Mouse (Mus musculus): ENCODE data around the gene Csmd2. TPM values are rescaled to one million over a fixed set of nuclear protein-coding genes. Genes with fewer than 3 reads are reported as not detected.

The Csmd2 gene
- polyA plus RNA-seq, 1 experiment from 2014 or later = 0.12 TPM

- Histone ChIP-seq H3K27ac (ENCODE audit: low read depth) (peak overlapping the region; percentile 87), H3K9me3 (ENCODE audit: low read depth, low read length) (no peaks in the 10 kb centered on the region)
- no peak for ATAC-seq (ENCODE audit: insufficient read depth)
Measured at GRCm38 (mm10) chr4:128427261-128428030, 439.8 kb downstream of the Csmd2 start.

GRCm38 (mm10) chr4:128428303-128429107, 440.8 kb downstream of the Csmd2 start:
- no peak for TF ChIP-seq CTCF (IDR thresholded peaks at IDR 0.05; ENCODE audit: low read depth)
- Histone ChIP-seq H3K27ac (ENCODE audit: low read depth) (peak overlapping the region; percentile 37; the same call in 1 of the 2 replicates), H3K9me3 (ENCODE audit: low read depth, low read length) (no peaks in the 10 kb centered on the region), H3K27me3 (ENCODE audit: insufficient read depth, low read length) (no peaks in the 10 kb centered on the region), H3K9ac (no peak overlapping the region), H3K4me3 (ENCODE audit: low read depth, low read length) (no peak overlapping the region), H3K4me1 (ENCODE audit: insufficient read depth) (no peaks in the 10 kb centered on the region; the same call in 1 of the 2 replicates), H3K4me2 (no peak overlapping the region), H3K36me3 (ENCODE audit: insufficient read depth) (no peaks in the 10 kb centered on the region)
- 66% methylated on average over 18 of the region's 18 CpGs for WGBS
- ATAC-seq (ENCODE audit: insufficient read depth) (0 out of 2 replicates have a peak, but pooled peaks have one; percentile 24), DNase-seq (peak; percentile 50)

More at GRCm38 (mm10) chr4:128427261-128428030, 439.8 kb downstream of the Csmd2 start:
- 69% methylated on average over 14 of the region's 14 CpGs for WGBS
- H3K27me3 ChIP-seq (ENCODE audit: insufficient read depth, low read length) = no peaks in the 10 kb centered on the region
- H3K4me2 ChIP-seq = no peak overlapping the region
- TF ChIP-seq CTCF (IDR thresholded peaks at IDR 0.05; ENCODE audit: low read depth) = no peak
- no peaks in the 10 kb centered on the region; the same call in 1 of the 2 replicates for H3K4me1 ChIP-seq (ENCODE audit: insufficient read depth)
- H3K9ac ChIP-seq = no peak overlapping the region
- H3K4me3 ChIP-seq (ENCODE audit: low read depth, low read length) = no peak overlapping the region
- H3K36me3 ChIP-seq (ENCODE audit: insufficient read depth) = no peaks in the 10 kb centered on the region
- DNase-seq = peak; percentile 24

- Histone ChIP-seq H3K9me3 (ENCODE audit: low read depth, low read length) (no peaks in the 10 kb centered on the region), H3K9ac (no peak overlapping the region), H3K4me1 (ENCODE audit: insufficient read depth) (no peaks in the 10 kb centered on the region; the same call in 1 of the 2 replicates), H3K36me3 (ENCODE audit: insufficient read depth) (no peaks in the 10 kb centered on the region), H3K4me2 (no peak overlapping the region), H3K27ac (ENCODE audit: low read depth) (no peak overlapping the region), H3K4me3 (ENCODE audit: low read depth, low read length) (no peak overlapping the region), H3K27me3 (ENCODE audit: insufficient read depth, low read length) (no peaks in the 10 kb centered on the region)
- no peak for DNase-seq
- ATAC-seq (ENCODE audit: insufficient read depth) = no peak
- TF ChIP-seq CTCF (IDR thresholded peaks at IDR 0.05; ENCODE audit: low read depth) = no peak
- 77% methylated on average over 8 of the region's 8 CpGs for WGBS
Measured at GRCm38 (mm10) chr4:128429591-128429990, 441.9 kb downstream of the Csmd2 start.

- no peak overlapping the region for H3K27ac ChIP-seq (ENCODE audit: low read depth)
- no peak for TF ChIP-seq CTCF (IDR thresholded peaks at IDR 0.05; ENCODE audit: low read depth)
- no peak for ATAC-seq (ENCODE audit: insufficient read depth)
Measured at GRCm38 (mm10) chr4:128440550-128440949, 452.9 kb downstream of the Csmd2 start.

GRCm38 (mm10) chr4:128441228-128441627, 453.6 kb downstream of the Csmd2 start:
- H3K4me2 ChIP-seq = no peak overlapping the region
- H3K9me3 ChIP-seq (ENCODE audit: low read depth, low read length) = no peaks in the 10 kb centered on the region
- DNase-seq (no peak), ATAC-seq (ENCODE audit: insufficient read depth) (no peak)
- H3K27me3 ChIP-seq (ENCODE audit: insufficient read depth, low read length) = no peaks in the 10 kb centered on the region
- TF ChIP-seq CTCF (IDR thresholded peaks at IDR 0.05; ENCODE audit: low read depth) = no peak
- no peaks in the 10 kb centered on the region for H3K36me3 ChIP-seq (ENCODE audit: insufficient read depth)
- H3K4me1 ChIP-seq (ENCODE audit: insufficient read depth) = no peaks in the 10 kb centered on the region
- H3K9ac ChIP-seq = no peak overlapping the region
- H3K27ac ChIP-seq (ENCODE audit: low read depth) = no peak overlapping the region
- no peak overlapping the region for H3K4me3 ChIP-seq (ENCODE audit: low read depth, low read length)
- WGBS = 75% methylated on average over 2 of the region's 2 CpGs

More at GRCm38 (mm10) chr4:128440550-128440949, 452.9 kb downstream of the Csmd2 start:
- 82% methylated on average over 6 of the region's 6 CpGs for whole genome bisulfite sequencing
- H3K36me3 ChIP-seq (ENCODE audit: insufficient read depth) = no peaks in the 10 kb centered on the region
- no peak overlapping the region for H3K4me2 ChIP-seq
- H3K27me3 ChIP-seq (ENCODE audit: insufficient read depth, low read length) = no peaks in the 10 kb centered on the region
- H3K4me1 ChIP-seq (ENCODE audit: insufficient read depth) = no peaks in the 10 kb centered on the region
- H3K9me3 ChIP-seq (ENCODE audit: low read depth, low read length) = no peaks in the 10 kb centered on the region
- no peak overlapping the region for H3K9ac ChIP-seq
- no peak overlapping the region for H3K4me3 ChIP-seq (ENCODE audit: low read depth, low read length)
- no peak for DNase-seq

GRCm38 (mm10) chr4:128442791-128443190, 455.1 kb downstream of the Csmd2 start:
- Histone ChIP-seq H3K4me1 (ENCODE audit: insufficient read depth) (no peaks in the 10 kb centered on the region), H3K27me3 (ENCODE audit: insufficient read depth, low read length) (no peaks in the 10 kb centered on the region), H3K9me3 (ENCODE audit: low read depth, low read length) (no peaks in the 10 kb centered on the region), H3K9ac (no peak overlapping the region), H3K4me3 (ENCODE audit: low read depth, low read length) (no peak overlapping the region), H3K36me3 (ENCODE audit: insufficient read depth) (no peaks in the 10 kb centered on the region), H3K27ac (ENCODE audit: low read depth) (no peak overlapping the region), H3K4me2 (no peak overlapping the region)
- ATAC-seq (ENCODE audit: insufficient read depth) = no peak
- no peak for TF ChIP-seq CTCF (IDR thresholded peaks at IDR 0.05; ENCODE audit: low read depth)
- WGBS = 71% methylated on average over 8 of the region's 8 CpGs
- DNase-seq = no peak

All from lung, embryonic 14.5 days (tissue).